Mouse (Mus musculus) monocyte, adult 2 months (primary cell): ENCODE data around the gene 6330403K07Rik.

Source experiments
- DNase-seq, 2 experiments: peaks; one replicate each; pipeline ENCODE4 v3.0.0; 2022; ENCODE audit warnings: low spot score in 2 of 2, low read depth in 1 of 2

6330403K07Rik gene

GRCm38 (mm10) chr11:70982557-70983228 is 50.6 kb downstream of the 6330403K07Rik start, which contains the start of gene C1qbp:
TSS of gene C1qbp (minus strand) at chr11:70983026.
- peak; percentile 76 to 88 for DNase-seq

GRCm38 (mm10) chr11:70982030-70982429 is 51.3 kb downstream of the 6330403K07Rik start:
- no peak for DNase-seq
